Comparison of ENCODE assay signal across 8 mouse cellular contexts in genomic region chr13:24799378-24799777, GRCm38 (mm10). TPM values are rescaled to one million over a fixed set of nuclear protein-coding genes. Genes with fewer than 3 reads are reported as not detected.
A peak's percentile ranks its signal among the peaks of the same experiment; 100 is the strongest.
DNase-seq lines count a peak whose midpoint lies in the region; ATAC-seq and TF ChIP-seq lines count a peak whose summit lies in the region.

No protein-coding gene starts in this region.

- no peak for TF ChIP-seq EP300 in ES-Bruce4 (IDR thresholded peaks at IDR 0.05; ENCODE audit: insufficient read depth, low read depth, low read length)

- DNase-seq in gastrocnemius, adult 18-20 months (ENCODE audit: low spot score) = peak; percentile 17
- no peak for DNase-seq in gastrocnemius, postnatal 14 days
- no peak for DNase-seq in yolk sac, embryonic 10.5 days (ENCODE audit: low spot score)
- no peak for DNase-seq in right cerebral cortex, postnatal 14 days
- DNase-seq in retina, postnatal 1 day = no peak

- intact Hi-C loops in gastrocnemius, postnatal 14 days (cut with DNase I; ENCODE audit: low total_unique reads) = no loop called here

- TF ChIP-seq CTCF in ES-Bruce4 (IDR thresholded peaks at IDR 0.05; ENCODE audit: low read depth, low read length) = no peak

- WGBS in heart, embryonic 15.5 days = 61% methylated on average over 5 of the region's 5 CpGs
- WGBS in liver, embryonic 16.5 days (ENCODE audit: insufficient replicate concordance) = 71% methylated on average over 5 of the region's 5 CpGs

- H3K9ac ChIP-seq in ES-Bruce4 (ENCODE audit: low read depth, poor library complexity, severe bottlenecking) = peak overlapping the region; percentile 30
- H3K9ac ChIP-seq in heart, embryonic 15.5 days = 0 out of 2 replicates have a peak overlapping the region, but pooled peaks have one; percentile 62
- H3K9ac ChIP-seq in liver, embryonic 16.5 days (ENCODE audit: low read depth, low read length) = peak overlapping the region; percentile 67; the same call in 1 of the 2 replicates

- H3K4me3 ChIP-seq in ES-Bruce4 (ENCODE audit: low read depth, low read length) = no peak overlapping the region
- H3K4me3 ChIP-seq in heart, embryonic 15.5 days = peak overlapping the region; percentile 98
- H3K4me3 ChIP-seq in liver, embryonic 16.5 days (ENCODE audit: low read depth, low read length) = peak overlapping the region; percentile 99

- H3K27me3 ChIP-seq in ES-Bruce4 (ENCODE audit: control insufficient read depth, insufficient read depth, low read length, poor library complexity, severe bottlenecking) = no peaks in the 10 kb centered on the region
- no peaks in the 10 kb centered on the region for H3K27me3 ChIP-seq in heart, embryonic 15.5 days
- H3K27me3 ChIP-seq in liver, embryonic 16.5 days (ENCODE audit: control insufficient read depth, insufficient read depth, low read depth, low read length) = no peaks in the 10 kb centered on the region

- peak overlapping the region; percentile 76 for H3K4me2 ChIP-seq in heart, embryonic 15.5 days
- peak overlapping the region; percentile 70 for H3K4me2 ChIP-seq in liver, embryonic 16.5 days (ENCODE audit: low read depth, low read length)

- no peaks in the 10 kb centered on the region for H3K9me3 ChIP-seq in ES-Bruce4 (replicated peaks; ENCODE audit: control insufficient read depth, insufficient read depth, low read length, poor library complexity, severe bottlenecking)
- no peaks in the 10 kb centered on the region for H3K9me3 ChIP-seq in heart, embryonic 15.5 days (replicated peaks)
- no peaks in the 10 kb centered on the region for H3K9me3 ChIP-seq in liver, embryonic 16.5 days (replicated peaks; ENCODE audit: control insufficient read depth, low read length)

- TF ChIP-seq POLR2A in ES-Bruce4 (IDR thresholded peaks at IDR 0.05; ENCODE audit: insufficient read depth, low read length) = no peak

- no peak for ATAC-seq in heart, embryonic 15.5 days (replicated peaks; ENCODE audit: insufficient number of reproducible peaks, insufficient read depth, low FRiP score, low read depth)
- ATAC-seq in liver, embryonic 16.5 days (ENCODE audit: low read depth) = no peak

- H3K36me3 ChIP-seq in ES-Bruce4 (ENCODE audit: control insufficient read depth, insufficient read depth, low read length, poor library complexity, severe bottlenecking) = peaks cover 9% of the 10 kb centered on the region; the same call in 1 of the 2 replicates
- no peaks in the 10 kb centered on the region for H3K36me3 ChIP-seq in heart, embryonic 15.5 days
- H3K36me3 ChIP-seq in liver, embryonic 16.5 days (ENCODE audit: control insufficient read depth, insufficient read depth) = no peaks in the 10 kb centered on the region

- H3K4me1 ChIP-seq in ES-Bruce4 (ENCODE audit: control insufficient read depth, insufficient read depth, low read length) = no peaks in the 10 kb centered on the region
- H3K4me1 ChIP-seq in heart, embryonic 15.5 days (replicated peaks) = peaks cover 11% of the 10 kb centered on the region
- H3K4me1 ChIP-seq in liver, embryonic 16.5 days (ENCODE audit: control insufficient read depth, low read depth, low read length) = peaks cover 9% of the 10 kb centered on the region

- no peak overlapping the region for H3K27ac ChIP-seq in ES-Bruce4 (ENCODE audit: insufficient read depth, low read length)
- peak overlapping the region; percentile 100; the same call in 1 of the 2 replicates for H3K27ac ChIP-seq in heart, embryonic 15.5 days
- peak overlapping the region; percentile 83 for H3K27ac ChIP-seq in liver, embryonic 16.5 days (ENCODE audit: low read length)

RNA-seq across cellular contexts. Expression of gene BC005537, which starts 2.1 kb away (rescaled TPM):
- 10 to 100 TPM; 46.5 to 55.2 TPM for total RNA-seq in gastrocnemius, adult 18-20 months (2021)
- 10 to 100 TPM; 49.6 to 49.9 TPM for total RNA-seq in gastrocnemius, postnatal 14 days (2021)
- 78.9 and 92.7 TPM in 2 replicates for polyA plus RNA-seq in ES-Bruce4 (2011; ENCODE audit: insufficient read depth, insufficient read length, low read depth, missing spikeins)
- 11.7 and 11.8 TPM in 2 replicates for polyA plus RNA-seq in heart, embryonic 15.5 days (2015; fragmentation: Nextera tagmentation; extraction: Ambion mirVana)
- polyA plus RNA-seq in liver, embryonic 16.5 days (2015; fragmentation: Nextera tagmentation; extraction: Ambion mirVana) = 7.6 and 8.9 TPM in 2 replicates

RNA-seq across cellular contexts. Expression of gene Acot13, which starts 32.0 kb away (rescaled TPM):
- 100 to 1,000 TPM; 153 TPM for total RNA-seq in gastrocnemius, adult 18-20 months (2021)
- total RNA-seq in gastrocnemius, postnatal 14 days (2021) = 100 to 1,000 TPM in 1 of 2 experiments, 10 to 100 TPM in 1; 94.2 to 119 TPM
- 90.7 and 93.1 TPM in 2 replicates for polyA plus RNA-seq in ES-Bruce4 (2011; ENCODE audit: insufficient read depth, insufficient read length, low read depth, missing spikeins)
- polyA plus RNA-seq in heart, embryonic 15.5 days (2015; fragmentation: Nextera tagmentation; extraction: Ambion mirVana) = 223 and 306 TPM in 2 replicates
- polyA plus RNA-seq in liver, embryonic 16.5 days (2015; fragmentation: Nextera tagmentation; extraction: Ambion mirVana) = 56.0 and 56.9 TPM in 2 replicates

RNA-seq across cellular contexts. Expression of gene Tdp2, which starts 32.1 kb away (rescaled TPM):
- total RNA-seq in gastrocnemius, adult 18-20 months (2021) = 1 to 10 TPM; 7.7 to 8.2 TPM
- 1 to 10 TPM; 7.3 to 9.2 TPM for total RNA-seq in gastrocnemius, postnatal 14 days (2021)
- polyA plus RNA-seq in ES-Bruce4 (2011; ENCODE audit: insufficient read depth, insufficient read length, low read depth, missing spikeins) = 88.3 and 95.8 TPM in 2 replicates
- polyA plus RNA-seq in heart, embryonic 15.5 days (2015; fragmentation: Nextera tagmentation; extraction: Ambion mirVana) = 29.8 and 34.9 TPM in 2 replicates
- 19.6 and 22.3 TPM in 2 replicates for polyA plus RNA-seq in liver, embryonic 16.5 days (2015; fragmentation: Nextera tagmentation; extraction: Ambion mirVana)

RNA-seq across cellular contexts. Expression of gene Gmnn, which starts 37.7 kb away (rescaled TPM):
- total RNA-seq in gastrocnemius, adult 18-20 months (2021) = 1 to 10 TPM; 4.1 to 4.2 TPM
- total RNA-seq in gastrocnemius, postnatal 14 days (2021) = 1 to 10 TPM; 2.4 to 3.1 TPM
- 127 and 129 TPM in 2 replicates for polyA plus RNA-seq in ES-Bruce4 (2011; ENCODE audit: insufficient read depth, insufficient read length, low read depth, missing spikeins)
- 90.7 and 102 TPM in 2 replicates for polyA plus RNA-seq in heart, embryonic 15.5 days (2015; fragmentation: Nextera tagmentation; extraction: Ambion mirVana)
- polyA plus RNA-seq in liver, embryonic 16.5 days (2015; fragmentation: Nextera tagmentation; extraction: Ambion mirVana) = 82.5 and 101 TPM in 2 replicates

RNA-seq across cellular contexts. Expression of gene D130043K22Rik, which starts 45.6 kb away (rescaled TPM):
- total RNA-seq in gastrocnemius, adult 18-20 months (2021) = not detected
- total RNA-seq in gastrocnemius, postnatal 14 days (2021) = not detected
- not detected in 2 replicates for polyA plus RNA-seq in ES-Bruce4 (2011; ENCODE audit: insufficient read depth, insufficient read length, low read depth, missing spikeins)
- 0.03 and 0.24 TPM in 2 replicates for polyA plus RNA-seq in heart, embryonic 15.5 days (2015; fragmentation: Nextera tagmentation; extraction: Ambion mirVana)
- 0.12 and 0.27 TPM in 2 replicates for polyA plus RNA-seq in liver, embryonic 16.5 days (2015; fragmentation: Nextera tagmentation; extraction: Ambion mirVana)
